Mouse (Mus musculus) kidney, embryonic 14.5 days (tissue): ENCODE data around the gene Ppm1e. TPM values are rescaled to one million over a fixed set of nuclear protein-coding genes. Genes with fewer than 3 reads are reported as not detected.

Experiments used
- ATAC-seq: fragments of 200-750 bp; cut with Nextera tagmentation; 2 replicates; pipeline ENCODE4 v1.8.0; 2017; ENCODE audit warnings: moderate number of reproducible peaks, mild to moderate bottlenecking, moderate TSS enrichment, moderate library complexity; ENCODE audit not compliant: low FRiP score, low TSS enrichment
- H3K27ac ChIP-seq: fragments of 300-500 bp; sonication (generic); 2 replicates; pipeline ENCODE4 v1.5.1; 2014; ENCODE audit warnings: low read depth, mild to moderate bottlenecking, low read length, moderate library complexity, mixed read lengths
- H3K27me3 ChIP-seq: fragments of 300-500 bp; sonication (generic); 2 replicates; pipeline ENCODE4 v1.6.1; 2014; ENCODE audit warnings: mild to moderate bottlenecking, low read length; ENCODE audit not compliant: control insufficient read depth, insufficient read depth
- H3K36me3 ChIP-seq: fragments of 300-500 bp; sonication (generic); 2 replicates; pipeline ENCODE4 v1.6.1; 2014; ENCODE audit warnings: low read length, mixed read lengths; ENCODE audit not compliant: control insufficient read depth, insufficient read depth
- H3K4me1 ChIP-seq: fragments of 300-500 bp; sonication (generic); 2 replicates; pipeline ENCODE4 v1.6.1; 2014; ENCODE audit warnings: low read length, mixed read lengths; ENCODE audit not compliant: control insufficient read depth, insufficient read depth
- H3K4me2 ChIP-seq: fragments of 300-500 bp; sonication (generic); replicated peaks from 2 replicates; pipeline ENCODE4 v1.6.1; 2014; ENCODE audit warnings: low read depth, mild to moderate bottlenecking, low read length
- H3K4me3 ChIP-seq: fragments of 300-500 bp; sonication (generic); 2 replicates; pipeline ENCODE4 v1.5.1; 2014; ENCODE audit warnings: mild to moderate bottlenecking, low read length
- H3K9ac ChIP-seq: fragments of 300-500 bp; sonication (generic); 2 replicates; pipeline ENCODE4 v1.6.1; 2014; ENCODE audit warnings: low read depth, mild to moderate bottlenecking, low read length, moderate library complexity
- H3K9me3 ChIP-seq: fragments of 300-500 bp; sonication (generic); 2 replicates; pipeline ENCODE4 v1.6.1; 2016; ENCODE audit warnings: low read length; ENCODE audit not compliant: control insufficient read depth
- WGBS: fragments of 180-500 bp; shearing (Covaris S2); extraction: QIAGEN DNeasy Blood & Tissue Kit; methylation state at CpG from one replicate; pipeline ENCODE4 v1.1.7; 2014; 5-methylcytosine and 5-hydroxymethylcytosine counted together
- polyA plus RNA-seq: library from polyadenylated mRNA; unstranded; fragments of >200 nt; fragmentation: Nextera tagmentation; extraction: Ambion mirVana; gene quantifications from 2 replicates; pipeline ENCODE4 v1.2.1, GENCODE M21; 2014

Ppm1e gene
- polyA plus RNA-seq, 1 experiment from 2014 or later = 3.7 TPM

GRCm38 (mm10) chr11:87247494-87247866 lies 111.3 kb downstream of the Ppm1e start:
- H3K27ac ChIP-seq = peak overlapping the region; percentile 30; the same call in 1 of the 2 replicates
- no peak overlapping the region for H3K4me2 ChIP-seq
- H3K9me3 ChIP-seq = no peaks in the 10 kb centered on the region
- no peaks in the 10 kb centered on the region for H3K36me3 ChIP-seq
- no peaks in the 10 kb centered on the region for H3K27me3 ChIP-seq
- peaks cover 9% of the 10 kb centered on the region; the same call in 1 of the 2 replicates for H3K4me1 ChIP-seq
- ATAC-seq = no peak
- H3K9ac ChIP-seq = no peak overlapping the region
- no peak overlapping the region for H3K4me3 ChIP-seq
- 75% methylated on average over 5 of the region's 5 CpGs for WGBS

GRCm38 (mm10) chr11:87246724-87247493 lies 111.9 kb downstream of the Ppm1e start:
- Histone ChIP-seq H3K9ac (no peak overlapping the region), H3K4me3 (no peak overlapping the region), H3K27ac (peak overlapping the region; percentile 30; the same call in 1 of the 2 replicates), H3K9me3 (no peaks in the 10 kb centered on the region), H3K27me3 (no peaks in the 10 kb centered on the region), H3K36me3 (no peaks in the 10 kb centered on the region), H3K4me2 (no peak overlapping the region), H3K4me1 (peaks cover 9% of the 10 kb centered on the region; the same call in 1 of the 2 replicates)
- WGBS = 41% methylated on average over 9 of the region's 9 CpGs
- ATAC-seq = no peak

DNA sequence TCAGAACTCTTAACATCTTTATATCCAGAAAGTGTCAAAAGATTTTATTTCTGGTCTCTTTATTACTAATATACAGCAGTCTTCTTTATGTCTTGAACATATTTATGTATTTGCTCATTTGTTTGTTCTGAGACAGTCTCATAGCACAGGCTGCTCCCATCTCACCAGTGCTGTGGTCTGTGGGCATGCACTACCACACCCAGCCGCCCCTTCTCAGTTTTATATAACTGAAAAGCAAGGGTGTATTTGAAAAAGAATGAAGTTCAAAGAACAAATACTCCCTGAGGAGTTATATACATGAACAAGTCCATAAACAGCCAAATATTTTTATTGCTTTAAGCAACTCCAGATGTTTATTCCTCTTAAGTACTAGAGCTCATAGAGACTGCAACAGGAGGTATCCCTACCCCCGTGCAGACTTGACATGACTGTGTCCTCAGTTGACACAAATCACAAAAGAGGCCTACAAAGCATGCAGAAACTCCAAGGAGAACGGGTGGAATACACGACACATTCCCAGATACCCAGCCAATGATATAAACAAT lies 112.6 kb downstream of the Ppm1e start:
- Histone ChIP-seq H3K9ac (no peak overlapping the region), H3K4me3 (no peak overlapping the region), H3K36me3 (no peaks in the 10 kb centered on the region), H3K9me3 (no peaks in the 10 kb centered on the region), H3K27me3 (no peaks in the 10 kb centered on the region), H3K27ac (no peak overlapping the region), H3K4me1 (peaks cover 9% of the 10 kb centered on the region; the same call in 1 of the 2 replicates), H3K4me2 (no peak overlapping the region)
- WGBS = 64% methylated on average over 4 of the region's 4 CpGs
- ATAC-seq = no peak

DNA sequence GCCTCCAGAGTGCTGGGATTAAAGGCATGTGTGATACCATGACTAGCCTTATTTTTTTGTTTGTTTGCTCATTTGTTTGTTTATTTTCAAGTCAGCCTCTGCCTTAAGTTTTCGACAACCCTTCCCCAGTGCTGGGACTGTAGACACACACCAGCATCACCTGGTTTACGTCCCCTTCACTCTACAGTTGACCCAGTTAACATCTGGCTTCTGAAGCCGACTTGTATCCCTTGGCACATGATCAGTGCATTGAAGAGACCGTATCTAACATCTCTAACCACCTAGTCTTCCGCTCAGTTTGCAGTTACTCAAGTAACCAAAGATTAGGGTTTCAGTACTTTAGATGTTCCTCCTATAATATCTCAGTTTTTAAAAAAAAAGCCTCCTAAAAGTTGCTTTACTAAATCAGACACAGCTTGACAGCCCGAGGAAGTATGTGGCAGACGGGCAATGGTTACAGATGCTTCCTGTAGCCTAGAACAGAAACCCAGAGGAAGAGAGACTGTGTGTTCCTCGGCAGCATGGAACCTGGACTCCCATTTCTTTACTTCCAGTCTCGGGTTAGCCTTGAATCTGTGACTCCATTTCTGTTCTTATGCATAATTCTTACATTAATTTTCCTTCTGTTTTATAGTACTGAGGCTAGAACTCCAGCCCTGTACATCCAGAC lies 113.5 kb downstream of the Ppm1e start:
- ATAC-seq = no peak
- no peak overlapping the region for H3K4me2 ChIP-seq
- H3K27ac ChIP-seq = no peak overlapping the region
- no peaks in the 10 kb centered on the region for H3K9me3 ChIP-seq
- no peaks in the 10 kb centered on the region for H3K27me3 ChIP-seq
- H3K36me3 ChIP-seq = no peaks in the 10 kb centered on the region
- WGBS = 80% methylated on average over 9 of the region's 9 CpGs
- H3K9ac ChIP-seq = no peak overlapping the region
- H3K4me1 ChIP-seq = peaks cover 9% of the 10 kb centered on the region; the same call in 1 of the 2 replicates
- H3K4me3 ChIP-seq = no peak overlapping the region

- no peak overlapping the region for H3K27ac ChIP-seq
- H3K9ac ChIP-seq = no peak overlapping the region
- 73% methylated on average over 7 of the region's 7 CpGs for WGBS
- no peaks in the 10 kb centered on the region for H3K9me3 ChIP-seq
- no peak overlapping the region for H3K4me2 ChIP-seq
- ATAC-seq = no peak
- H3K4me3 ChIP-seq = no peak overlapping the region
- peaks cover 5% of the 10 kb centered on the region; the same call in 1 of the 2 replicates for H3K4me1 ChIP-seq
- H3K27me3 ChIP-seq = no peaks in the 10 kb centered on the region
- no peaks in the 10 kb centered on the region; the same call in 1 of the 2 replicates for H3K36me3 ChIP-seq
These were observed 117.6 kb downstream of the Ppm1e start for GRCm38 (mm10) chr11:87241256-87241655.

GRCm38 (mm10) chr11:87240833-87241215 lies 118.0 kb downstream of the Ppm1e start:
- Histone ChIP-seq H3K4me3 (no peak overlapping the region), H3K36me3 (no peaks in the 10 kb centered on the region; the same call in 1 of the 2 replicates), H3K27ac (no peak overlapping the region), H3K4me2 (no peak overlapping the region), H3K27me3 (no peaks in the 10 kb centered on the region), H3K4me1 (peaks cover 5% of the 10 kb centered on the region; the same call in 1 of the 2 replicates), H3K9ac (no peak overlapping the region), H3K9me3 (no peaks in the 10 kb centered on the region)
- no peak for ATAC-seq
- WGBS = 89% methylated on average over 4 of the region's 4 CpGs

- H3K27ac ChIP-seq = no peak overlapping the region
- no peak for ATAC-seq
- H3K9me3 ChIP-seq = no peaks in the 10 kb centered on the region
- no peaks in the 10 kb centered on the region; the same call in 1 of the 2 replicates for H3K36me3 ChIP-seq
- H3K27me3 ChIP-seq = no peaks in the 10 kb centered on the region
- H3K9ac ChIP-seq = no peak overlapping the region
- 50% methylated on average over 15 of the region's 15 CpGs for WGBS
- no peak overlapping the region for H3K4me3 ChIP-seq
- H3K4me1 ChIP-seq = peaks cover 5% of the 10 kb centered on the region; the same call in 1 of the 2 replicates
- H3K4me2 ChIP-seq = no peak overlapping the region
These were observed 118.5 kb downstream of the Ppm1e start for GRCm38 (mm10) chr11:87240141-87240832.

GRCm38 (mm10) chr11:87238891-87239530 lies 119.8 kb downstream of the Ppm1e start:
- Histone ChIP-seq H3K4me1 (peaks cover 5% of the 10 kb centered on the region; the same call in 1 of the 2 replicates), H3K27ac (no peak overlapping the region), H3K9ac (no peak overlapping the region), H3K4me2 (no peak overlapping the region), H3K9me3 (no peaks in the 10 kb centered on the region), H3K36me3 (peaks cover 7% of the 10 kb centered on the region; the same call in 1 of the 2 replicates), H3K4me3 (no peak overlapping the region), H3K27me3 (no peaks in the 10 kb centered on the region)
- no peak for ATAC-seq
- 86% methylated on average over 7 of the region's 7 CpGs for WGBS
